Mouse (Mus musculus): ENCODE data around the gene Lrrn4.

Lrrn4 gene

DNA sequence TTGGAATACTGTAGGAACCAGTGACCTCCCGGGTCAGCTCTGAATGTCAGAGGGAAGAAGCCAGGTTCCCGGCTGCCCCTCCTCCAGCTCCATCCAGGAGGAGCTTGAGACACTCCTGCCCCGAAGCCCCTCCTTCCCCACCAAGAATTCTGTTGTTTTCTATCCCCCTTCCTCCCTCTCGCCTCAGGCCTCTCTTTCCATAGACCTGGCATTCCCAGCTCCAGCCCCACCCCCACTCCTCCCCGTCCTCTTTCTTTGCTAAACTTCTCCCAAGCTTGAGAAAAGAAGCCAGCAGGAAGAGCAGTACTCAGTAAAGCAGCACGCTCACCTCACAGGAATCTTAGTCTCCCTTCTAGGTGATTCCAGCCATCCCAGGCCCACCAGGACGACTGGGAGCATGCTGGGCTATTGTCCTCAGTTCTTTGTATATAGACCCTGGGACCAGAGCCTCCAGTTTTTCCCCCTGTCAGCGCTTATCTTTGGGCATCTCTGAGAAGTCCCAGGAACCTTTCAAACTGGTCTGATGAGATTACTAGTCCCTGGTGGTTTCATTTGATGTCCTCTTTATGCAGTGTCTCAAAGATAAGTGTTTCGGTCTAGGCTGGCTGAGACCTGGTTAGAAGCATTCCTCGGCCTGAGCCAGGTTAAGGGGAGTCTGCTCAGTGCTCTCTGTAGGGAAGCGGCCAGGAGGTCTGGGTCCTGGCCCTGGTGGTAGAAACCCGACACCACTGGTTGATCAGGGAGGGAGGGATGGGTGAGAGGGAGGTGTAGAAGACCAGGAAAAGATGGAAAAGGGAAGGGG, at the start of gene Lrrn4:
Lrrn4 (minus strand) TSS at position 48 of the 802 bp plus-strand sequence.
- DNase-seq: no peak

DNA sequence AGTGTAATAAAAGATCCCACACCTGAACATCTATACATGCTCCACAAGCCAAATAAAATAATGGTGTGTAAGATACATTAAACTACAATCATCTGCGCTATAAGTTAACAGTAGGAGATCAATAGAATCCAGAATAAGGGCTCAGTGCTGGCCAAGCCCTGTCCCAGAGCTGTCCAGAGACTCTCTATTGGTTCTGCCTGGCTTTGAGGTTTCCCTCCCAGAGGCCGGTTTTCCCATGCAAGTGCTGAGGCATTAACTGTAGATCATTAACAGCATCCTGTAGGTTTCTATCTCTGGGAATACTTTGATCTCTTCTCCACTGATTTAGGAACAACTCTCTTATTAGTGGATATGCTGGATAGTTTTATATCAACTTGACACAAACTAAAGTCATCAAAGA, 48.3 kb upstream of the Lrrn4 start:
- no peak for DNase-seq

DNA sequence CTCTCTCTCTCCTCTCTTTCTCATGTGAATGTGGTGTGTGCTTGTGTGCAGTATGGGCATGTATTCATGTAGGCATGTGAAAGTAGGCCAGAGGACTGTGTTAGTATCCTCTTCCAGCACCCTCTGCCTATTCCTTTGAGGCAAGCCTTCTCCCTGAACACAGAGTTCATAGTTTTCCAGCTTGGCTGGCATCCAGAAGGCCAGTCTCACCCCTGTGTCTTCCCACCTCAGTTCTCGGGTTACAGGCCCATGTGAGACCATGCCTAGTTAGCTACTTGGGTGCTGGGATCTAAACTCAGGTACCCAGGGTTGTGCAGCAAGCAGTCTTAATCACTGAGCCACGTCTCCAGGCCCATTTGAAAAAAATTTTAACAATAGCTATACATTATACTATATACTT, 47.2 kb upstream of the Lrrn4 start:
- DNase-seq: no peak

DNA sequence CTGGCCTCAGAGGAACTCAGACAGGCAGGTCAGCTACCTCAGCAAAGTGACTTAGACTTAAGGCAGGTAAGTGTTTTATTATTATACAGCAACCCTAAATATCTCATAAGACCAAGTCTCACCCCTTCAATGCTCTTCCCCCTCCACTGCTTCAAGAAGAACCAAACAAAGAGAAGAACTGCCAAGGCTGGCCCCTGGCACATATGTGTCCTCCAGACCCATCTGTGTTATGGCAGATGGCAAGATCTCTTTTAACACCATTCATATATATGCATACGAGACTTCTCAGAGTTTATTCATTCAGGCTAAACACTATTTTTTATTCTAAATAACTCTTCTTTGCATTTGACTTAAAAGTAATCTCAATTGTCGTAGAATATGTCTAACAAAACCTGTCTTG, 46.6 kb upstream of the Lrrn4 start:
- no peak for DNase-seq

DNA sequence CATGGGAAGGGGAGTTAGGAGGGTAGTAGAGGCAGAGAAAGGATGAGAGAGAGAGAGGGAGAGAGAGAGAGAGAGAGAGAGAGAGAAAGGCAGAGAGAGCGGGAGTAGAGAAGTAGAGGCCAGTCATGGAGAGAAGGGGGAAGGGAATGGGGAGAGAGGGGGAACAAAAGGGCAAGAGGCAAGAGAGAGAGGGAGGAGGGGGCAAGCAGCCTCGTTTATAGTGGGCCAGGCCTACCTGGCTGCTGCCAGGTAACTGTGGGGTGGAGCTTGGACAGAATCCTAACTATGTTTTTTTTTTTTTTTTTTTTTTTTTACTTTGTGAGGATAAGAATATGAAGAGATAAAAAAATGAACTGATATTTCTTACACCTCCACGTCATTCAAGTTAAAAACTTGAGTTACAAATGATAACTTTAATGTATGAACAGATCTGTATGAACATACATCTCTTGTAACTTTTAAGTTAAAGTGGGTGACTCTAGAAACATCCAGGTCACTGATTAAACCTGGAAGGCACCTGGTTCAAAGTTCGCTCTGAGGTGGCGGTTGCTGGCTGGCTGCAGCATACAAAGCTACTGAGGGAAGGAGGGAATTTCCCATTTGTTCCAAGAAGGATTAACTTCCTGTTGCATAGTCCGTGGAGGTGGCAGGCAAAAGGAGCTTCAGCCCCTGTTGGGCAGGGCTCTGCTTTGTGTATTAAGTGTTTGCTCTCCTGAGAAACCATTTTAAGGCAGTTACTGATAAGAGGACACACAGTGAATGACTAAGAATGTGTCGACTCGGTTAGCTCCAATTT, 42.8 kb upstream of the Lrrn4 start:
- no peak for DNase-seq

DNA sequence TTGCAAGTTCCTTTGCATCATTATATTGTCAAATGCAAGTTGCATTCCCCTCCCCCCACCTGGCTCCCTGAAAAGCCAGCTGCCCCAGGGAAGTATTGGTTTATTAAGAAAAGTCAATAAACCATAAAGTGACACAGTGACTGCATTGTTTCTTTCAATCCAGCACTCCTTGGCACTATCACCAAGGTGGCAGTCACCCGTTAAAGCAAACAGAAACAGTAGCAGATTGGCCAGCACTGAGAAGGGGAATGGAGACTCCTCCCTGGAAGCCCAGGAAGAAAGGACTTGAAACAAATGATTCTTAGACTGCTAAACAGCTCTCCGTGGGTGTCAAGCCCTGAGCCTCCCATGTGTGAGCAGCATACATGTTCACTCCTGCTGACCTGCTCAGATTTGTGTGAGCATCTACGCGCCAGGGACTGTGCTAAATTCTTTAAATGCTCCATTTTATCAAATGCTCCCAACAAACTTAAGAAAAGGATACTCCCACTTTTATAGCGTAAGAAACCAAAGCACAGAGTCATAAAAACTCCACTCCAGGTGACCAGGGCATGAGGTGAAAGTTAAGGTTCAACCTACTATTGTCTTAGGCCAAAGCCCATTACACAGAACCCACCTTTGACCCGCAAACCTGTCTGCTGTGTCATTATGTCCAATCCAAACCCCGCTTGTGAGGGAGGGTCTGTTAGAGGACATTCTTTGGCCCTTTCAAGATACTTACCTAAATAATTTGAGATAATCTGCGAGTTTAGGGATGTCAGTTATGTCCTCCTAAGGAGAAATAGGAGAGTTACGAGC, 41.6 kb upstream of the Lrrn4 start:
- no peak for DNase-seq

DNA sequence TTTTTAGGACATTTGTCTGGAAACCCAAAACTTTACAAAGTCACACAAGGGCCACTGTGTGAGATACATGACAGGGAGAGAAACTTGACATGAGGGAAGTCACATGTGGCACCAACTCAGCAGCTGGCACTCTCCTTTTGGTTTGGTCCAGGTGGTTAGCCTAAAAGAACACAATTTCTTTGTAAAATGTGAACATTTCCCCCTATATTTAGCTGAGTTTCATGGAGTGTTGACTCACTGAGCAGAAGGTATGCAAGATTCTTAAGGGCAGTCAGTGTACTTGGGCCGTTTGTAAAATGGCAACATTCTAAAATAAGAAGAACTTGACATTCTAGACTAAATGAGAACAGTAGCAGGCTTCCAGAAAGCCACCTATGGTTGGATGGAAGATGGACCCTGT, 34.1 kb upstream of the Lrrn4 start:
- no peak for DNase-seq

DNA sequence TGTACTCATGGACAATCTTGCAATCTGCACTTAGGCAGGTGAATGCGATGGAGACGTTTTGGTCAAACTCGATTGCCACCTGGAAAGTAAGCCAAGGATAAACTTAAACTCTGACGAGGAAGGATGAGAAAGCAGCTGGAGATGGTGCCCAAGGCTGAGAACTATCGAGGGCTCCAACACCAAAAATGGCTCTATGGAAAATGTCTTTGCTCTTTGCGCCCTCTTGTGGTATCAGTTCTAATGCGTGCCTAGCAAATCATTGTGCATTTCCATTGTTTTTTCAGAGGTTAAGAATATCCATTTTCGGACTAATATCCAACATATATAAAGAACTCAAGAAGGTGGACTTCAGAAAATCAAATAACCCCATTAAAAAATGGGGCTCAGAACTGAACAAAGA, 26.1 kb upstream of the Lrrn4 start:
- peak; percentile 51 for DNase-seq

DNA sequence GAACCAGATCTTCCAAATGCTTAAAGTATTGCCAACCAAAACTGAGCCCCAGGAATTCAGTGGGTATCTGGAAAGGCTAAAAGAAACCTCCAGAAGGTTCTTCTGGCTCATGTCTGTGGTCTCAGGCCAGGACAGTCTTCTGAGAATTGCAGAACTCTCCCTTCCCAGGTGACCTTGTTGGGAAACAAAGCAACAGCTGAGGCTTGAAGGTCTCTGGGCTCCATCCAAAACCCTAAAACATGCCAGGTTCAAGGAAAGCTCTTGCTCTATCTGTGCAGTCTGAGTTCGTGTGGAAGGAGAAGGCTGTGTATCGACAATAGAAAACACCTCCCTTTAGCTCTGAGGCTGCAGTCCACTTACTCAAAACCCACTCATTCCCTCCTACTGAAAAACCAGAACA, 24.3 kb upstream of the Lrrn4 start:
- DNase-seq: no peak

DNA sequence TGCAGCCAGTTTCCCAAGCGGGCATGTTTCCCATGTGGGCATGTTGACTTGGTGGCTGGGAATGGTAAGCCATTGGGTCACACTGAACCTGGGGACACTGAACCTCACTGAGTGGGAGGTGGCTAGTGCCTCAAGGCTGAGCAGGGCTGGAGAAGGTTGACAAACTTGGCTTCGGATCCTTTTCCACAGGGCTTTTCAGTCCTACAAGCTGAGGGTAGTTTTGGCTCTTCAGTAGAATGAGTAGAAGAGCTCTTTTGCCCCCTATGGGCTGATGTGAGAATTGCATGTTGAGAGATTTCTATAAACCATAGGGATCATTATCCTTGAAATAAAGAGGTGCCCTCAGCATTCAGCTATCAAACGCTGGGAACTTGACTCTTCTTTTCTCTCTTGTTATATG, 22.8 kb upstream of the Lrrn4 start:
- peak; percentile 60 for DNase-seq

DNA sequence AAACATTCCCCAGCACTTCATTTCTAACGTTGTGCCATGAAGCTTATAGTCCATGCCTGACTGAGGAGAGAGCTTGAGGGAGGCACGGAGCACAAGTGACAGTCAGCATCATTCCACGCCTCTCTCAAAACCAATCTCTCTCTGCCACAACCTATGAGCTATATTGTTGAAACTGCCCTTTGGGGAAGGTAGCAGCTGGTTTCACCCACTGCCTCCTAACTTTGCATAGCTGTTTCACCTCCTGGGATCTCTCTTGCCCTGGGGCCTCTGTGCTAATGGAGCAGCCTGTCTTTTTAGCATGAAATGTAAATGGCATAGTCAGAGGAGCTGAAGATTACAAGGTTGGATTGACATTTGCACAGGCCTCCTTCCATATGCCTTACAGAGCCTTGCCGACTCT, 21.4 kb upstream of the Lrrn4 start:
- no peak for DNase-seq

DNA sequence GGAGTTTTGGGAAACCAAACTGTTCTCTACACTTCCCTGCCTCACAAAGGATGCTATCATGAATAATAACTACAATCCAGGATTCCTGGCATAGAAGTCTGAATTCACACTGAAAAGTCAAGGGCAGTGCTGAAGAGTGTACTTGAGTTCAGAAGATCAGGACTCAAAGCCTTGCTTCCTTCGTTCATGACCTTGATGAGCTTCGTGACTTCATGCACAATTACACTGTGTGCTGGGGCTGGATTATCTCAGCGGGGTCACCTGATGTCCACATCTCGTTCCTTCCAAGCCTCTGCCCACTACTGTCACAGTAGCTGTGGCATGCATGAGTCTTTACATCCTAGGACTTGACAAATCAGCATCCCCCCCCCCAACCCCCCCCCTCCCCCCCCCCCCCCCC, 20.9 kb upstream of the Lrrn4 start:
- DNase-seq: no peak

DNA sequence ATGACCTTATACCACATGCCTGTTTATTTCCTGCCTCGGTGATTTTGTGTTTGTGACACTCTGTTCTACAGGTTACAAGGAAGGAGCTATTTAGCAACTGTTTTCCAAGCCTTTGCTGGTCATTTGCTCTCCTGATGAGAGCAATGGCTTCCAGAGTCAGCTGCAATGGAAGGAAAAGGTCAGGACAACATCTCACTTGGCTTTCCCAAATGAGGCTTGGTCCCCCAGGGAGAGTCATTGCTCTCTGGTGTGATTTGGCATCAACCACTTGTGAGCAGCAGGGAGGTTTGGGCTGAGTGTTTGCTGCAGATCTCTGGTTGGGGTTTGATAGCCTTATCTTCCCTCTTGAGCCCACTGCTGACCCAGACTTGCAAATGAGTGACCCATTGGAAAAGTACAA, 19.9 kb upstream of the Lrrn4 start:
- no peak for DNase-seq

DNA sequence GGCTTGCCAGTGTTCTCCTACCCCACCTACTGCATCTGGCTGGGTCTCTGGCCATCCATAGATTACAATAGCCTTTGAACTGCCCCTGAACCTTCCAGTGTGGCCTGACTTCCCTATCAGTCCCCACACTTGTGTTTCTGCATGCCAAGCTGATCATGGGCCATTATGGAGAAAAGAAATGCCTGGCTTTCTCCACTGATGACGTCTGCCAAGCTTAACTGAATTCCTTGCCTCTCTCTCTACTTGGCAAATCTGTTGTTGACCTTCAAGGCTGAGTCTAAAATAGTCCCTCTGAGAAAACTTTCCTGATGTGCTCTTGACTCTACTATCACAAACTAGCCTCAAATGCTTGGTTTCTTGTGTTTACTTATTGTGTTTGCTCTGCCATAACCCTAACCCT, 17.5 kb upstream of the Lrrn4 start:
- DNase-seq: no peak

DNA sequence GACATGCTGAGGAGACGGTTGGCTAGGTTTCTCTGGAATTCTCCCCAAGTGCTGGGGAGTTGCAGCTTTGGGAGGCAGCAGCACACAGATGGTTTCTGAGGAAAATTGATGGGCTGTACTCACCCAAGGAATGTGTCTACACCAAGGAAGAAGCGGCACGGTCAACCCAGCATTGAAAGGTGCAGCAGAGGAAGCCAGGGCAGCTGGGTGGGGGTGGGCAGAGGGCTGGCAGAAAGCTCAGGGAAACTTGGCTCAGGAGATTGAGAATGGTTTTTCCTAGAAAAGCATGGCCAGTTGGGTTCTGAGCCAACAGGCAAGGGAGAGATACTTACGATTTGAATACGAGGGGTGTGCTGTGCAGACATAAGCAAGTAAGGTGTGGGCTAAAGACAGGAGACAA, 13.1 kb upstream of the Lrrn4 start:
- no peak for DNase-seq

DNA sequence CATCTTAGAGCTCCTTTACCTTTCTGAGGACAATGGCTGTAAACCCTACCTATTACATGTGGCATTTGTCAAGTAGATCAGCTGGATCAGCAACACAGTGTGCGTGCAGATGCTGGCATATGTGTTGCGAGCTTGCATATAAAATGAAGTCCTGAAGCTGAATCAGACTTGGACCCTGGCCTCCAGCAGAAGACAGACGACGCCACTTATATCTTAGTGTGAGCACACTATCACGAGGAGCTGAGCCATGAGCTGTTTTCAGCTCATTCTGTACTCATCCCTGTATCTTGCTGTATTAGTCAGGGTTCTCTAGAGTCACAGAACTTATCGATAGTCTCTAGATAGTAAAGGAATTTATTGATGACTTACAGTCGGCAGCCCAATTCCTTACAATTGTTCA, 4.6 kb upstream of the Lrrn4 start:
- no peak for DNase-seq

DNA sequence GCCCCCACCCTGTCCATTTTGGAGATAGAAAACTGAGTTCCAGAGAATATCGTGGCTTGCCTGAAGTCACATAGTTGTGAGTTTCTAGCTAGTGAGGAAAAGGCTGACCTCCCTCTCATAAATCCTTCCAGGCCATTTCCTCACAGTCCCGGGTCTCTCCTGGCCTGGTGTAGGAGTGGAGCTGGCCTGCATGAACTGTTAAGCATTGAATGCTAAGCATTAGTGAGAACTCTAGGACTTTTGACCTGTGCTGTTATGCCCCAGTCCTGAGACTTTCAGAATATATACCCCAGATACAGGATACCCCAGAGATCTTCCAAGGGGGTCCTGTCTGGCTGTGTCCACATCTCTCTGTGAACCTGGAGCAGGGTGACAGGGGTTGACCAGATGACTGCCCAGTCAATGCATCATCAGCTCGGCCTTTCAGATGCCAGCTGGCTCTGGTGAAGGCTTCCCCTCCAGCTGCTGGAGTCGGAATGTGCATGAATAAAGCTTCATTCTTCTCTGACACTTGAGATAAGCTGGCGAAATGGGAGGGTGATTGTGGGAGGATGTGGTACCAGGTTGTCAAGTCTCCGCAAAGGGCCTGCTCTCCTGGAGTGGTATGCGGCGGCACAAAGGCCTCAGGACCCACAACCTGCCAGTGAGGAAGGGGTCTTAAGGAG, 3.7 kb upstream of the Lrrn4 start:
- DNase-seq: no peak

DNA sequence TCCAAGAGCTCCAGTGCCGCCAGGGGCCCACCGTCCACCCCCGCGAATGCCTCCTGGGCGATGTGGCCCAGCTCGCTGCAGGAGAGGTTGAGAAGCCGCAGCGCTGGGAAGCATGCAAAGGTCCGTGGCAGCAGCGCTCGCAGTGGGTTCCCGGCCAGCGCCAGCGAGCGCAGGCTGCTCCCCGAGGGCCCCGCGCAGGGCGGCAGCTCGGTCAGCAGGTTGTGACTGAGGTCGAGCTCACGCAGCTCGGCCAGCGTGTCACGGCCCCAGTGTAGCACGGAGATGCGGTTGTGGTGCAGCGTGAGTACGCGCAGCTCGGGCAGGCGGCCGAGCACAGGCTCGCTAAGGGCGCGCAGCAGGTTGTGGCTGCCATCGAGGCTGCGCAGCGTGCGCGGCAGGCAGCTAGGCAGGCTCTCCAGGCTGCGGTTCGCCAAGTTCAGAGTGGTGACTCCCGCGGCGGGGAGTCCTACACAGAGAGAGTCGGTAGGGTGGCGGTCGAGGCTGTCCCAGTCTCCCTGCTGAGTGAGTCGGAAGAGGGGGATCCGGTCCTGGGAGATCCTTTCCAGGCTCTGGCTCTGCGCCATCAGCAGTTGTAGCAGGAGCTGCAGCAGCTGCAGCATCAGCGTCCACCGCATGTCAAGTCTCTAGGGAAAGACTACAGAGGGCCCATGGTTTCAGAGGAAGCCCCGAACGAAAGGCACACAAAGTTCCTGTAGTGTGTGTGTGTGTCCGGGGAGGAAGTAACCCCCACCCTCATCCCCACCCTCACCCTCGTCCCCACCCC, 1.2 kb downstream of the Lrrn4 start:
- DNase-seq: peak; percentile 45

DNA sequence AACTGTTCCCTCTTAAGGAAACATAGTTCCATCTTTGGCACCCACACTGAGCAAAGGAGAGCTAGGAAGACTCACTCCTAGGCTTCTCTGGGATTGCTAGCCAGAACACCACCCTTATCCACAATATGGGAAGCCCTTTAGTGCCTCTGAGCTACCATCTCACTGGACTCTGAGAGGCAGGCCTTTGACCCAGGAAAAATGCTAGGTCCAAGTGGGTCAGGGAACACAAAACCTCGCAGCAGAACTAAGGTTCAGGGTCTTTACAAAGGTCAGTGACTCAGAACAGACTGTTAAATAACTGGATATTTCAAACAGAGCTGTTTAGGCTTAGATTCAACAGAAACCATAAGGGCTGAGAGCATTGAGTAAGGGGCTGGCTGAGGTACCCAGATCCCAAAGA, 3.7 kb downstream of the Lrrn4 start:
- no peak for DNase-seq

DNA sequence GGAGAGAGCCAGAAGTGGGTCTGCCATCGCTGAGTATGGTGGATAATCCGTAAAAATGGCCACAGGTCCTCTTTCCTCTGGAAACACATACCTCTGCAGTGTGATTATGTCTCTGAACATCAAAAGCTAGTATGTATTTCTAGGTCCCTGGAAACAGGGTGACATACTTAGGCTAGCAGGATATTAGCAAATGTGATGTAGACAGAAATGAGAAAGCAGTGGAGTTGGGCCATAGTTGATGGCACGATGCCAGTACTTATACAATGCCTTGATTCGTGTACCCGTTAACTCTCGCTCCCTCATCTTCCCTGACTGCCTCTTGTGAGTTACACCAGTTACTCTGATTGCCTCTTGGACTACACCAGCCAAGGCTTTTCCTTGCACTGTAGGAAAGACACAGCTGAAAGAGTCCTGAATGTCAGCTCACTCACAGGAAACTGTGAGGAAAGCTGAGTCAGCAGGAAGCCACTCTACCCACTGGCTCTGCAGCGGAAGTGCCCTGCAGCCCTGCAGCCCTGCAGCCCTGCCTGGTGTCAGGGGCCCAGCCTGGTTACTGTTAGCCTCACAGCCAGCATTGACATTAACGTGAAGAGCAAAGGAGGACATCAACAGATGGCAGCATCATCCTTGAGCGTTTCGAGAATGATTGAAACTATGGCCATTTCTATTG, 6.9 kb downstream of the Lrrn4 start:
- no peak for DNase-seq

DNA sequence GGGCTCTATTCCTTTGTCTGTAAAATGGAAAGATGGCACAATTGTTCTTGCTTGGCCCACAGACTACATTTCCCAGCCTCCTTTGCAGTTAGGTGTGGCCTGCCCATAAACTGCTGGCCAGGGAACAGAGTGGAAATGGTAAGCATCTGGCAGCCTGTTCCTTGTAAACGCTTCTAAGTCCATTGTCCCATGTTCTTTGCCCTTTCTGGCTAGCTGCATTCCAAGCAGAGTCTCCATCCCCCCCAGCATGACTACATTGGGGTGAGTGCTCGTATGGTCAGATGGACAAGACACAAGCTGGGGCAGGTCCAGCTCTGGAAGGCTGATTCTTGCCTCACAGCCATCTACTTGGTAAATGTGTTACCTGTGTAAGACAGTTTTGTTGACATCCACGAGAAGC, 9.0 kb downstream of the Lrrn4 start:
- no peak for DNase-seq

DNA sequence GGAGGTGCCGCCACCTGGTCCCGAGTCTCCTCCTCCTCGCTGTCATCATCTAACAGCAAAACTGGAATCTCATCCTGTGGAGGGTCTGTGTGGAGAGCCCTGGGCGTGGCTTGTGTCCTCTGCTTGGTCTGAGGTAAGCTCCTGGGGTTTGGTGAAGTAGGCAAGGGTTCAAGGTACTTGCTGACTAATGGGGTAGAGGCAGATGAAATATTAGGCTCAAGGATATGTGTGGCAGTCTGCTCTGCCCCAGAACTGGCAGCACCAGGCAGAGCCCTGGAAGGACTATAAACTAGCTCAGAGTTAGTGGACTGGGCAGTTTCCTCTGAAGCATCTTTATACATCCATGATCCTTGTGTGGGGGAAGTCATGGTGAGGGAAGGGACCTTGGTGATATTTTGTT, 10.4 kb downstream of the Lrrn4 start:
- no peak for DNase-seq
